Mouse (Mus musculus) ES-E14 (cell line): ENCODE measurements around the gene Nipal1.

Experiments
- CHD2 ChIP-seq: IDR thresholded peaks from 2 replicates; pipeline ENCODE4 v1.6.1; 2014; ENCODE audit warnings: mild to moderate bottlenecking, low read depth, low read length, inconsistent platforms
- ZC3H11A ChIP-seq: IDR thresholded peaks from 2 replicates; pipeline ENCODE4 v1.6.1; 2012; ENCODE audit warnings: low read depth, mild to moderate bottlenecking, inconsistent platforms, low read length, borderline replicate concordance
- ZNF384 ChIP-seq: IDR thresholded peaks from 2 replicates; pipeline ENCODE4 v1.6.1; 2012; ENCODE audit warnings: low read depth, low read length, inconsistent platforms

- TF ChIP-seq ZNF384: no peak
- TF ChIP-seq CHD2: no peak
- no peak for TF ChIP-seq ZC3H11A
These were observed 48.9 kb downstream of the Nipal1 start for GRCm38 (mm10) chr5:72696491-72696890.
